Mouse (Mus musculus) testis, adult 2 months (tissue): ENCODE data around the gene Fntb. TPM values are rescaled to one million over a fixed set of nuclear protein-coding genes. Genes with fewer than 3 reads are reported as not detected.

Source experiments
- H3K27ac ChIP-seq: fragments of 200-500 bp; 2 replicates; pipeline ENCODE4 v1.5.1; 2012; ENCODE audit warnings: low read depth, low read length; ENCODE audit not compliant: control insufficient read depth, insufficient read depth
- H3K27me3 ChIP-seq: fragments of 200-500 bp; 2 replicates; pipeline ENCODE4 v1.6.1; 2012; ENCODE audit warnings: mild to moderate bottlenecking, low read length, moderate library complexity; ENCODE audit not compliant: control insufficient read depth, insufficient read depth
- H3K36me3 ChIP-seq: fragments of 200-500 bp; 2 replicates; pipeline ENCODE4 v1.6.1; 2012; ENCODE audit warnings: mild to moderate bottlenecking, low read length; ENCODE audit not compliant: control insufficient read depth, insufficient read depth
- H3K4me1 ChIP-seq: fragments of 200-500 bp; 2 replicates; pipeline ENCODE4 v1.6.1; 2012; ENCODE audit warnings: low read length; ENCODE audit not compliant: control insufficient read depth, insufficient read depth
- H3K4me3 ChIP-seq: fragments of 200-500 bp; 2 replicates; pipeline ENCODE4 v1.5.1; 2012; ENCODE audit warnings: low read depth, mild to moderate bottlenecking, low read length, moderate library complexity, mixed read lengths; ENCODE audit not compliant: control insufficient read depth
- CTCF ChIP-seq: fragments of 200-500 bp; IDR thresholded peaks from 2 replicates; pipeline ENCODE4 v1.5.1; 2012; ENCODE audit warnings: low read depth, mild to moderate bottlenecking, inconsistent platforms, low read length, moderate library complexity; ENCODE audit not compliant: control insufficient read depth, insufficient read depth, insufficient replicate concordance
- POLR2A ChIP-seq: fragments of 200-500 bp; IDR thresholded peaks from 2 replicates; pipeline ENCODE4 v1.6.1; 2012; ENCODE audit warnings: low read depth, mild to moderate bottlenecking, inconsistent platforms, low read length, moderate library complexity; ENCODE audit not compliant: control insufficient read depth
- polyA plus RNA-seq: library from polyadenylated mRNA; depleted of rRNA; stranded (reverse); fragments of >200 nt; gene quantifications from 2 replicates; pipeline ENCODE4 v1.2.3, GENCODE M21; 2012

The Fntb gene
- polyA plus RNA-seq, 1 experiment: 9.9 TPM

GRCm38 (mm10) chr12:76918855-76919254, 153.5 kb downstream of the Fntb start:
- TF ChIP-seq CTCF: no peak
- no peak for TF ChIP-seq POLR2A
- Histone ChIP-seq H3K27ac (no peak overlapping the region), H3K36me3 (no peaks in the 10 kb centered on the region), H3K27me3 (no peaks in the 10 kb centered on the region), H3K4me1 (no peaks in the 10 kb centered on the region; the same call in 1 of the 2 replicates), H3K4me3 (no peak overlapping the region)

GRCm38 (mm10) chr12:76920398-76920797, 155.0 kb downstream of the Fntb start:
- no peak overlapping the region for H3K4me3 ChIP-seq

DNA sequence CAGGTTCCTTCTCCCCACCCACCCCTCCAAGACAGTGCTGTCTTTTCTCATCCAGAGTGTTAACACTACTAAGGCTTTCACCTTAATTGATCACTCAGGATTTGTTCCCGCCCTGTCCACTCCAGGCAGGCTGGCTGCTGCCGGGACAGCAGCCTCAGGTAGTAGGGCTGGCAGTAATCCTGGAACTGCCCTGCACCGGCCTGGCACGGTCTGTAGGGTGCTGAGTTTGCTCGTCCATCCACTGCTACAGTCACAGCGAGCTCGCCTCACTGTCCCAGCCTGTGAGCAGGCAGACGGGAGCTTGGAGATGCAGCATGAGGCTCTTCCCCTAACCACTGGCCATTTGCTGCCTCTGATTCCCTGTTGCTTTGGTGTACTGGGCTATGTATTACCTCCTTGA, 155.6 kb downstream of the Fntb start:
- no peaks in the 10 kb centered on the region; the same call in 1 of the 2 replicates for H3K4me1 ChIP-seq
- no peak overlapping the region for H3K4me3 ChIP-seq
- TF ChIP-seq POLR2A (no peak), CTCF (no peak)
- H3K27ac ChIP-seq: no peak overlapping the region
- H3K36me3 ChIP-seq: no peaks in the 10 kb centered on the region
- H3K27me3 ChIP-seq: no peaks in the 10 kb centered on the region

More at GRCm38 (mm10) chr12:76920398-76920797, 155.0 kb downstream of the Fntb start:
- no peaks in the 10 kb centered on the region; the same call in 1 of the 2 replicates for H3K4me1 ChIP-seq
- H3K27ac ChIP-seq: no peak overlapping the region
- TF ChIP-seq POLR2A (no peak), CTCF (no peak)
- H3K36me3 ChIP-seq: no peaks in the 10 kb centered on the region
- H3K27me3 ChIP-seq: no peaks in the 10 kb centered on the region

- Histone ChIP-seq H3K27ac (no peak overlapping the region), H3K4me3 (no peak overlapping the region), H3K4me1 (peaks cover 8% of the 10 kb centered on the region), H3K27me3 (no peaks in the 10 kb centered on the region), H3K36me3 (no peaks in the 10 kb centered on the region)
- TF ChIP-seq POLR2A (no peak), CTCF (no peak)
Measured at GRCm38 (mm10) chr12:76923118-76923517, 157.7 kb downstream of the Fntb start.

DNA sequence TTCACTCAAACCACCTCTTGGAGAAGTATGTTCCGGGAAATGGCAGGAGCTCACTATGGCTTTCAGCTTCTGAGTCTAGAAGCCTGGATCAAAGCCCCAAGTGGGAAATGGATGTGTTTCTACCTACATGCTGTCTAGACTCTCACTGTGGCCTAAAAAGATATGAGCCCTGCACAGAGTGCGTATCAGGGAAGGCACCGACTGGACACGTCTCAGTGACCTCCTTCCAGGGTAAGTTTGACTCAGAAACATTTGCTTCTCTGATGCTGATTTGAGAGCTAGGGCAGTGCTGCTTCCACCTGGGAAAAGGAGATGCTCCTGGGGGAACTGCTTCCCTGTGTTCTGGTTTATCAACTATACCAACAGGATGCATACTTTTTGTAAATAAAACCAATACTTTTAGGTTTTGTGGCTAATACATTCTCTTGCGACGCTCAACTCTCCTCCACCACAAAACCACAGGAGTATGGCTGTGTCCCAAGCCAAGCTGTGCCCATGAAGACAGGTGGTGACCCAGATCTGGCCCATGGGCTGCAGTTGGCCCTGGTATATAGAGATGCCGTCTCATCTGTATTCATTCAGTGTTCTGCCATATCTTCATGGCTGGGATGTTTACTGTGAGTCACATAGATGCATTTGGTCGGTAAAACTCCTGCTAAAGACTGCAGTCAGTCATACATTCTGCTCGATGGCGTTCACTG, 159.7 kb downstream of the Fntb start:
- H3K27me3 ChIP-seq: no peaks in the 10 kb centered on the region
- no peak for TF ChIP-seq POLR2A
- no peak for TF ChIP-seq CTCF
- H3K27ac ChIP-seq: no peak overlapping the region
- no peaks in the 10 kb centered on the region for H3K36me3 ChIP-seq
- H3K4me1 ChIP-seq: peaks cover 8% of the 10 kb centered on the region
- peak overlapping the region; percentile 83 for H3K4me3 ChIP-seq

GRCm38 (mm10) chr12:76926338-76926945, 161.1 kb downstream of the Fntb start:
- H3K27ac ChIP-seq: peak overlapping the region; percentile 15; the same call in 1 of the 2 replicates
- no peaks in the 10 kb centered on the region for H3K36me3 ChIP-seq
- no peaks in the 10 kb centered on the region for H3K27me3 ChIP-seq
- H3K4me1 ChIP-seq: peaks cover 8% of the 10 kb centered on the region
- no peak for TF ChIP-seq CTCF
- TF ChIP-seq POLR2A: no peak
- H3K4me3 ChIP-seq: peak overlapping the region; percentile 83

DNA sequence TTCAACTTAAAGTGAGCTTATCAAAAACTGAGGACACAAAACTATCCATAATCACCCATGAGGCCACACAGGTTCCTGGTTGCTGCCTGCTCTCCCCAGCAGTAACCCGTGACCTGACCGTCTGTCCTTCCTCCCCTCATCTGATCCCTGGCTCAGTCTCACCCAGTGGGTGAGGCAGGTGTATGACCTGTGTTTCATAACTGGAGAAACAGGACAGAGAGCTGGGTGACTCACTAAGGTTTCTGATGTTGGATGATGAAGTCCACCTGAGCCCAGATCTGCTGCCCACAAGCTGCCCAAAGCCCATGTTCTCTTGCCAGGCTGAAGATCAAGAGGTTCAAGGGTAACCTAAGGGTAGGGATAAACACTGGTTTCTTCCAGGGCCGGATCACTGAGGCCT, 161.6 kb downstream of the Fntb start:
- H3K27me3 ChIP-seq: no peaks in the 10 kb centered on the region
- peaks cover 8% of the 10 kb centered on the region for H3K4me1 ChIP-seq
- H3K36me3 ChIP-seq: no peaks in the 10 kb centered on the region
- TF ChIP-seq CTCF (no peak), POLR2A (no peak)
- H3K27ac ChIP-seq: no peak overlapping the region
- peak overlapping the region; percentile 83 for H3K4me3 ChIP-seq
